Mouse (Mus musculus): ENCODE measurements around the gene Trim65.

Gene Trim65

DNA sequence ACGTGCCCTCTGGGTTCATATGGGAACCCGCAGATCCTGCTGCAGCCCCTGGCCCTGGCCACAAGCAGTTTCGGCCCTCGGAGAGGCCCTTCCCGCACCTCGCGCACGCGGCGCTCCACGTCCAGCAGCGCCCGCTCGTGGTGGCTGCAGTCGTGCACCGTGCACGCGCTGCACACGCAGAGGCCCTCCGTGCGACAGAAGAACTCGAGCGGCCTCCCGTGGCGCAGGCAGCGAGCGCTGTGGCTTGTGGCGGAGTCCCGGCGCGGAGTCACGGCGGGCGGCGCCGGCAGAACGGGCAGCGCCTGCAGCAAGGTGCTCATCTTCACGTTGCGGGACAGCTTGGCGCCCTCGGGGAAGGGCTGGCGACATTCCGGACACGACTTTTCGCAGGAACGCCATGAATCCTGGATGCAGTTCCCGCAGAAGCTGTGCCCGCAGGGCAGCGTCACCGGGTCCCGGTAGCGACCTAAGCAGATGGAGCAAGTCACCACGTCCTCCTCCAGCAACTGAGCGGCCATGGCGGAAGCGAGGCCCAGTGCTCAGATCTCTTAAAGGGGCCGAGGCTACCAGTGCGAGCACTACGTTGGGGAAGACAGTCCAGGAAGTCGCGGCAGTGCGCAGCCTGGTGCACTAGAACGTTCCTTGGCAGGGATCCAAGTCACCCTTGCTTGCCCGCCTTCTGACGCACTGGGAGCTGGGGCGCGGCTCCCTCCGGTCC lies at the start of gene Trim65:
Gene Trim65, minus strand, starts transcription at position 641 of the 718 bp plus-strand sequence.
- peak; percentile 92 to 94 for DNase-seq

DNA sequence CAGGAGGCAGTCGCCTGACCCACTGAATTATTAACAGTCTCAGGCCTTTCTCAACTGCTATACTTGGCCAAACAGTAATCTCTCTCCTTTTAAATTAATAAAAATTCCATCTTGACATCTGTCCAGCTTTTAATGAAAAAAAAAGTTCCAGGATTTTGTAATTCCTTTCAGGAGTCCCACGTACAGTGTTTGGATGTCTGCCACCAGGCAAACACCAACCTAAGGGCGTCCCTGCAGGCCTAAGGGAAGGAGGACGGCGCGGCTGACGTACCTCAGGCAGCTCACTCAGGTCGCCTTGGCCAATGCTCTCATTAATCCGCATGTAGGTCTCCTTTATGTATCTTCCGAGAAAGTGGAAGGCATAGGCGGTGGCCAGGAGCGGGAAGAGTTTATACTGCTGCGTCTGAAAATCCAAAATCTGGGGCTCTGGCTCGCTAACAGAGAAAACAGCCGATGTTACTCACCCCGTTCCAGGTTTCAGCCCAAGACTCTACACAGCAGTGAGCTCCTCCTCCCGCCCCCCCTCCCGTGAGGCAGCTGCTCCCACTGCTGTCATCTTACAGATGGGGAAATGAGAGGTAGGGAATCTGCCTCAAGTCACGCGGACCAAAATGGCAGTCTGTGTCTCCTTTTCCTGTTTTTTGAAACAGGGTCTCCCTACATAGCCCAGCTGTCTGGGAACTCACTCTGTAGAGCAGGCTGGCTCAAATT lies 47.6 kb upstream of the Trim65 start:
- no peak for DNase-seq

DNA sequence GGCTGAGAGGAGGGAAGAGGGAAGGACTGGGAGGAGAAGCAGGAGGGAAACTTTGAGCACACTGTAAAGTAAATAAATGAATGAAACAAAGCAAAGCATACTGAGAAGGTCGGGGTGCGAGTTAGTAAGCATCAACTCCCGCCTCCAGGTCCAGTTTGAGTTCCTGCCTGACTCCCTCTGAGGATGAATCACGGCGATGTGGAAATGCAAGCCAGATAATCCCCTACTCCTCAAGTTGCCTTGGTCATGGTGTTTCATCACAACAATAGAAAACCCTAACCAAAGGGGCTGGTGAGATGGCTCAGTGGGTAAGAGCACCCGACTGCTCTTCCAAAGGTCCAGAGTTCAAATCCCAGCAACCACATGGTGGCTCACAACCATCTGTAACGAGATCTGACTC lies 45.1 kb upstream of the Trim65 start:
- DNase-seq = no peak

DNA sequence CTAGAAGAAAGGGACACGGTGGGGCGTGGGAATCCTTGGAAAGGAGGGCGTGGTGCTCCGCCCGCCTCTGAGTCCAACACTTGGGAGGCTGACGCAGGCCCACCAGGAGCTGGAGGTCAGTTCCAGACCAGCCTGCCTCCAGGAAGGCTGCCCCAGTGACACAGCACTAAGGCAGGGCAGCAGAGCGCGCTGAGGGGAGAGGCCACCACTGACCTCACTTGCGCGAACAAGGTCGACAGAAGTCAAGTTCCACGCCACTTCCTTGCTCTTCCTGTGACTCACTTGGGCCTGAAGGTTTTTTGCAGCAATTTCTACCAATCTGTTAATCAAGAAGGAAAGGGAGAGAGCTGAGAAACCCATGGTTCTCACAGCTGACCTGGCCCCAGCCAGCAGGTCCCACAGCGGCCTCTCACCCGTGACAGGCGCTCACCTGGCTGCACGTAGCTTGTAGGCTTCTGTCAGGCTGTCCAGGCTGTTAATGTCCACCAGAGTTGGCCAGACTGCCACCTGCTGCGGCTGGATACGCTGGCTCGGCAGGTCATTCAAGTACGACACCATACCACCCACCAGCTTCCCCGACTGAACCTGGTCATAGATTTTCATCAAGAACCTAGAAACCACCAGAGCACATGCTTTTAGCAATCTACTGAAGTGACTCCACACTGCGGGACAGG lies 44.0 kb upstream of the Trim65 start:
- no peak for DNase-seq

DNA sequence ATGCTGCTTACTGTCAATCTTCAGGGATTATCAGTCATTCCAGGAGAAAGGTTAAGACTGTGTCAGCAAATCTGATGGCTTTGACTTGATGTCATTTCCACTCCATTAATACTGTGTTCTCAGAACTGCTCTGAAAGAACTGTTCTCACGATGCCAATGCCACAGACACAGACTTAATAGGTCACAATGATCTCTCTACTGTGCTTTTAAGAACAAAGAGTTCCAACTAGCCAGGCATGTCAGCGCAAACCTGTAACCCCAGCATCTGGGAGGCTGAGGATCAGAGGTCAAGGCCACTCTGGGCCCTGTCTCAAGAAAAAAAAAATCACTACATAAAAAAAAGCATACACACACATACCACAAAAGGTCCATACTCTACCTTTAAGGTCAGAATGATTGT lies 41.0 kb upstream of the Trim65 start:
- DNase-seq = no peak

DNA sequence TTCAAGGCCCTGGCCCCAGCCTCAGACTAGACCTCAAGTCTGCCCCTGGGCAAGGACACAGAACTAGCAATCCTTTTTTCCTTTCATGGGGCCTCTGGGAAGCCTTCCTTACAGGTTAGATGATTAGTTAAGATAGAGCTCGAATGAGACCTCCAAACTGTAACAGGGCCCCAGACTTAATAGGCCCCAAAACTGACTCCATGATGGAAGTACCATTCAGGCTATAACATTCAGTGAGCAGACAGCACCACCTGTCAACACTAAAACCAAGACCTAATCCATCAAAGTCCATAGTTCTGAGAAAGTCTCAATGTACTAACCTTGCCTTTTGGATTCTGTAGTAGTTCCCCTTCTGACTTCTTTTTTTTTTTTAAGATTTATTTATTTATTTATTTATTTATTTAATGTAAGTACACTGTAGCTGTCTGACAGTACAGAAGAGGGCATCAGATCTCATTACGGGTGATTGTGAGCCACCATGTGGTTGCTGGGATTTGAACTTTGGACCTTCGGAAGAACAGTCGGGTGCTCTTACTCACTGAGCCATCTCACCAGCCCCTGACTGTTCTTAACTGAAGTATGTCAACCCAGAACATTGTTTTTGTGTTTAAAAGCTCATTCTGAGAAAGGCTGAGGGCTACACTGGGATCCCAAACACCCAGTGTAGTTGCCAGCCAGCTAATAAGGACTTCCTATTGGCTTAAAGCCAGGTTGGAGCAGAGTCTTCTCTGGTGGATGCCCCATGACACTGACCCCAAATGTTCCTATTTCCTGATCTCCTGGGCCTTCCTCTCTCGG lies 39.3 kb upstream of the Trim65 start:
- DNase-seq = no peak

DNA sequence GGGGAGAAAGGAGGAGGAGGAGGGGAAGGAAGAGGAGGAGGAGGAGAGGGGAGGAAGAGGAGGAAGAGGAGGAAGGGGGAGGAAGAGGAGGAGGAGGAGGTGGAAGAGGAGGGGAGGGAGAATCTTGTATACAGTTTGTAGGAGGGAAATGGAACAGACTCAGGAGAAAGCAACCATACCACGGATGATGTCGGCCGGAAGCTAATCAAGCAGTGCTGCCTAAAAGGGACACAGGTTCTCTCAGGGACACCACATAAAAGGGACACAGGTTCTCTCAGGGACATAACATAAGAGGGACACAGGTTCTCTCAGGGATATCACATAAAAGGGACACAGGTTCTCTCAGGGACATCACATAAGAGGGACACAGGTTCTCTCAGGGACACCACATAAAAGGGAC lies 38.3 kb upstream of the Trim65 start:
- DNase-seq = no peak

DNA sequence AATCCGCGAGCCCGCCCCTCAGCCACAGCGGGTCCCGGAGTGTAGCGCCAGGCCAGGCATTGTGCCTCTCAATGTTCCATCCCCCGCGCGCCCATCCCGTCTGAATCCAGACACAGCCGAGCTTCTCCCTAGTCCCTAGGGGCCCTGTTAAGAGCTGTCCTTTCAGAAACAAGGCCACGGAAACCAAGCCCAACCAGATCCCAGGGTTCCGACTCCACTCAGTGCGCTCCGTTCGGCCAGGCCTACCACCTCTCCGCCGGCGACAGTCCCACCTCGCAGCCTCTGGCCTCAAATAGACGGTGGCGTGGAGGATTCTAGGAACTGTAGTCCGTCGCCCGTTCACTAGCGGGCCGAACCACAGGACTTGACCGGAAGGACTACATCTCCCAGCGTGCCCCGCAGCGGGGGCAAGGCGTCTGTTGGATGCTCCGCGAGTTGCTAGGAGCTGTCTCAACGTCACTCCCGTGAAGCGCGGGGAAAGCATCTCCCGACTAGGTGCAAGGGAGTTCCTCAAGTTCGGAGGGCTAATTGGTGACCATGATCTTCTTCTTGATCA lies 37.0 kb upstream of the Trim65 start, which contains the start of gene Fbf1:
Gene Fbf1, minus strand, starts transcription at position 283 of the 556 bp plus-strand sequence.
- DNase-seq = peak; percentile 98 to 99

DNA sequence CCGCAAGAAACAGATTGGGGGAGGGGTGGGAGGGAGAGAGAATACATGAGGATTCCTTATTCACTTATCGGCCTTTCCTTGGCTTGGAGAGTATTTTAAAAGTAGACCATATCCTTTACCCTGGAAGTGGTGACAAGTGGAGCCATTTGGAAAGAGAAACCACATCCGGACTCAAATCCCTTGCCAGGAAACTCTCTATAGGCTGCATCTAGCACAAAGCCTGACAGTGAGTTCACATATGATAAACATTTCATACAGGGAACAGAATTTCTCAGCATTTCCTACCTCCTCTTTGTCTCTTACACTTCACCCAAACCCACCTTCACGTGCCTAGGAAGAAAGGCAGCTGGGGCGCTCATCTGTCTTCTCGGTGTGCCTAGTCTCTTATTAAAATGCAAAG lies 36.3 kb upstream of the Trim65 start:
- DNase-seq = no peak

DNA sequence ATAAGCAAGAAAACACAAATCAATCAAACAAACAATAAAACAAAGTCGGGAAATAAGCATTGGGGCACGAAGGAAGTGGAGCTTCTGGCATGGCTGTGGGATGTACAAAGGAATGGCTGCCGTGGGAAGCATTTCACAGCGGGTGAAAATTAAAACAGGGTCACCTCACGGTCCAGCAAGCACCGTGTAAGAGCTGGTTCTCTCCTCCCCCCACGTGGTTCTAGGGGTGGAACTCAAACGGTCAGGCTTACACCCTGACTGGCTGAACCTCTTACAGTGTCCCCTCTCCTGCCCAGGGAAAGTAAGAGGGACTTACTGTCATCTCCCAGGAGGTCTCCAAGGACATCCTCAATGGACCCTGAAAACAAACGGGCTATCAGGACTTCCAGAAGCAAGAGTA lies 32.1 kb upstream of the Trim65 start:
- DNase-seq = no peak

DNA sequence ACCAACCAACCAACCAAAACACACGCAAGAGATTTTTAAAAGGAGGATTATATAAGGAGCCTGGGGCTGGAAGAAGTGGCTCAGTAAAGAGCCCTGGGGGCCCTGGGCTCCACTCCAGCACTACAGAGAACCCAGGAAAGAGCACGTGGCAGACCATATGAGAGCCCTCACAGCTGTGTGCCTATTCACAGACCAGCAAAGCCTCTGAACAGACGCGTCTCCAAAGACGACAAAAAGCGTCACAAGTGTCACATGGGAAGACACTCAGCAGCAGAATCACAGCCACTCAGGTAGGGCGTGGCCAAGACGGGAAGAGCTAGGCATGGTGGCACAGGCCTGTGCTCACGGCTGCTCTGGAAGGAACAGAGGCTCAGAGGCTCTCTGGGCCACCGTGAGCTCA lies 31.2 kb upstream of the Trim65 start:
- DNase-seq = peak; percentile 43

DNA sequence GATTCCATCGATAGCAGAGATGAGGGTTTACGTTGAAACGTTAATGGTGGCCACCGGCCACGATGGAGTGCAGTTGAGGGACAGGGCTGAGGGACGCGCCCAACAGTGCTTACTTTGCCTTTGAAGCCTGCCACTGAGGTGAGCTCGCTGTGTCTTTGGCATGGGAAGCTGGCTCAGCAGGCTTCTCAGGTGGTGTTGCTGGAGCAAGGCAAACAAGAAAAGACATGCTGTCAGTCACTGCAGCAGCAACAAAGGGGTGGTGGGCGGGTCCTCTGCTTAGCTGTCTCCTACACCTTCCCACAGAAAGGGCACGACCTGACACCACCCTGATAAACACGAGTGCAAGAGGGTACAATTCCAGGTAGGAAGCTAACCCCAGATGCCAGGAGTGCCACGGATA lies 30.4 kb upstream of the Trim65 start:
- DNase-seq = no peak

DNA sequence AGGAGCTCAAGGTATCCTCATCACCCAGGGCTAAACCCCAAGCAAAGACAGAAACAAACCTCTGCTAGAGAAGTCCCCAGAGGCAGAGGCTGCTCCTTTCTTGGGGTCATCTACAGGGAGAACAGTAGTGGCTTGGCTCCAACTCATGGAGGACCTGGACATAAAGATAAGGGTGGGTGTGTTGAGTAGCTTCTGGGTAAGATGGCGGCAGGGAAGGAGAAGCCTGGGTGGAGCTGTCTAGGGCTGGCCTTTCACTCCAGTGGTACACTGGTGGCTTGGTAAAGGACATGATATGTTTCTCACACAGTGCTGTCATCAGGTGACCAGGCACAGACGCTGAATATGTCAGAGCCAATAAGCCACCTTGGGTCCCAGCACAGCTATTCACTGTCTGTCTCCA lies 20.0 kb upstream of the Trim65 start:
- DNase-seq = no peak

DNA sequence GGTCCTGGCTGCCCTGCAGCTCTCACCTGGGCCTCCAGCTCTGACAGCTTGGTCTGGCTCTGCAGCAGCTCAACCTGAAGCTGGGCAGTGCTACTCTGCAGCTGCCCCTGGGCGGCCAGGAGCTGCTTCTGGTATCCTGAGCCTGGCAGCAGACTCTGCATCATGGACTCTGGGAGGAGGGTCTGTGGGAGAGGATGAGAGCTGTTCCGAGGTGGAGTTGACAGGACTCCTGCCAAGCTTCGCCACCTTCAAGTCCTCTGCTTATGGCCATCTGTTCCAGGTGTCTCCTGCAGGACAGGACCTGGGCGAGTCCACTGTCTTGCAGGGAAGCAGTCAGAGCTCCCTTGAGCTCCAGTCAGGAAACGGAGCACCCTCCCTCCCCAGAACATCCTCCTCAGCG lies 18.4 kb upstream of the Trim65 start:
- peak; percentile 43 to 64 for DNase-seq

DNA sequence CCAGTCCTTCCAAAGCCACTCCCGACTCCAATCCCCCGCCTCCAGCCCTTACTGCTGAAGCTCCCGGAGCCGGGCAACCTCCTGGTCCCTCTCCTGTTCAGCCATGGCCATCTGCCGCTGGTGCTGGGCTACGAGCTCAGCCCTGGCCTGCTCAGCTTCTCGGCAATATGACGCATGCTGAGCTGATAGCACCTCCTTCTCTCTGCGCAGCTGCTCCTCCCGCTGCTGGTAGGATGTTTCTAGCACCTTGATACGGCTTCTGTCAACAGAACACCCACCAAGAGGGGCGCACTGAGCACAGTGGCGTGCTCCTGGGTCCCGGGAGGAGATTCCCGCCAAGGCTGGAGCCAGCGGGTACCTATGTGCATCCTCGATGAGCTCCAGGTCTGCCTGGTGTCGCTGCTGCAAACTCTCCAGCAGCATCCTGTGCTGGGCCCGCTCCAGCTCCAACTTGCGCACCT lies 17.9 kb upstream of the Trim65 start:
- peak; percentile 88 to 92 for DNase-seq

DNA sequence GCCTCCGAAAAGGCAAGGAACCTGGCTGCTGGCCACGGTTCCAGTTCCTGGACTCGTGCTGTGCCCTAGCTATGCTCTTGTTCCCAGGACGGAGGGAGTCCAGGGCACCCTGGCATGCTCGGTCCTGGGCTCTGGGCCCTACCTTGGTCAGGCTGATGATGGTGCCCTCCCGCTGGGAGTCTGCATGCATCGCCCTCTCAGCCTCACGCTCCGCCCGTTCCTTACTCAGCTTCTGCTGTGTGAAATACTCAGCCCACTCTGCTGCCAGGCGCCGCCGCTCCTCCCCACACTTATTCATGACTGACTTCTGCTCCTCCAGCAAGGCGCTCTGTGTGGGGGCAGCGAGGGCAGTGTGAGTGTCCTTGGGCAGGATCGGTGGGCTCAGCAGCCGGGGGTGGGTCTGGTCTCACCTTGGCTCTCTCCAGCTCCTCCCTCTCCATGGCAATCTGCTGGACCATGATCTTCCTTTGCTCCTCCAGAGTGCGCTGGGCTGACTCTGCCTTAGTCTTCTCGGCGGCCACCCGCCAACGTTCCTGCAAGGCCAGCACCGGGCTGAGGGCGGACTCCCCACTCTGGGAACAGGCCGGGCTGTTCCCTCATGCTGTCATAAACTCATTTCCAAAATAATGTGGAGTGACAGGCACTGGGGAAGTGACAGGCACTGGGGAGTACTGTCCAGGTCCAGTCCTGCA lies 15.5 kb upstream of the Trim65 start:
- peak; percentile 69 to 70 for DNase-seq

DNA sequence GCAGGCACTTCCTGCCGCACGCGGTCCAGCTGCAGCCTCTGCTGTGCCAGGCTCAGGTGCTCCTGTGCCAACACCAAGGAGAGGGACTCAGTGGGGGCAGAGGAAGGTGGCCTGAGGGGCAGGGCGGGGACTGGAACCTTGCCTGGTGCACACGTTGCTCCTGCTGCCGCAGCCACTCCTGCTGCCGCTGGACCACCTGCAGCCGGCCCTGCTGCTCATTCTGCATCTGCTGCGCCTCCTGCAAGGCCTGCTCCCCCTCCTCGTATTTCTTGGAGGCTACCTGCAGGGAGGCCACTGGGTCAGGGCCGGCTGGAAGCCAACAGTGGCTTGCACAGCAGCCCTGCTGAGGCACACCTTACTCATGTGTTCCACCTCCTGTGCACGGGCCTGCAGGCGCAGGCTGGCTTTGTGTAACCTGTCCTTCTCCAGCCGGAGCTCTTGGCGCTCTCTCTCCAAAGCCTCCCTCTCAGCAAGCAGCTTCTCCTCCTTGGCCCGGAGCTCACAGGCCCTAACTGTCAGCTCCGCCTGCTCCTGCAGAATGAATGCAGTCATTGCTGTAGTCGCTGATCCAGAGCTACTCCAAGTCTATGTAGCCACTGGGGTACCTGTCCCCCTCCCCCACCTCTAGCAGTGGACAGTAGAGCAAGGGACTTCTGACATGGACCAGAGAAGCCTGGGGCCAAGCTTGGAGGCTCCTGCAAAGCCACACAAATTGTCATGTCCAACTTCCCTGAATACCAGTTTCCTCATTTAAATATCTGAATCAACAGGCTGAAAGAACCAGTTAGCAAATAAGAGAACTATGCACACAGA lies 14.8 kb upstream of the Trim65 start:
- peak; percentile 75 to 78 for DNase-seq

DNA sequence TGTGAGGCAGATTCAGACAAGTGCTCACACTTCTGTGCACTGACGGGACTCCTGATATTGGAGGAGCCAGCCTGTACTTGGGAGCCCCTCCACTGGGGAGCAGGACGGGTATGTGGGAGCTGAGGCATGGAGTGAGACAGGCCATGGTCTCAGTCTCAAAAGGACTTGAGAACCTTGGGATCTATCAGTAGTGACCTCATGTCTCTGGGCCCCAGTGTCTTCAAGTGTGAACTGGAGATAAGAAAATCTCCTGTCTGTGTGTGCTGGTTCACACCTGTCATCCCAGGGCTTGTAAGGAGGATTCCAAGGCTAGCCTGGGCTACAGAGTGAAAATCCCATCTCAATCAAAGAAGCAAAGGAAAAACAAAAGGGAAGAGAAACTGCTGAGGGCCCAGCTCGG lies 12.5 kb upstream of the Trim65 start:
- DNase-seq = no peak

DNA sequence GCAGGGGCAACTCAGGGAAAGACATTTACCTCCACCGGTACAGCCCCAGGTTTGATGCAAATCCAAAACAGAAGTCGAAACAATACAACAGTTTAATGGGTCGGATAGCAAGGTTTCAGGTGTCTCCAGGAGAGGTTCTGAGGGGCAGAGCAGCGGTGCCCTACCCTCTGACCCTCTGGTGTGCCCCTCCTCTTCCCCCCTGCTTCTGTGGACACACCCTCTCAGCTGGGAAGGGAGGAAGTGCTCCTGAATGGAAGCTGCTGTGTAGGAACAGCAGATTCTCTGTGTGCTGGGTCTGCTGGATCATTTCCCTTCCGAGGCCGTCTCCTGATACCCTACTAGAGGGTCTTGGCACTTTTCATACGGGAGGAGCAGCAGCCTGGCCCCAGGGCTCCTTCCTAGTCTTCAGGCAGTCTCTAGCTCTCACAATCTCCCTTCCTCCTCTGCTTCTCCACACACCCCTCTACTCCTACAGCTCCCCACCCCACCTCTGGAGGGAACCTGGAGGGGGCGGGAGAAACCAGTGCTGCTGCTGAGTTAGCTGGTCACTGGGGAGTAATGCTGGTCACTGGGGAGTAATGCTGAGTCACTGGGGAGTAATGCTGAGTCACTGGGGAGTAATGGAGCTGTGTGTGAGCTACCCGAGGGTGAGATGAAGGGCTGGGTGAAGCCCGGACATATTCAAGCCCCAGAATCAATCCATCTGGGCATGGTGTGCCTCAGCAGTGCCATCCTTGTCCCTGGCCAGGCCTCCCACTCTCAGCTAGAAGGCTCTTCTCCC lies 11.5 kb upstream of the Trim65 start:
- no peak for DNase-seq

DNA sequence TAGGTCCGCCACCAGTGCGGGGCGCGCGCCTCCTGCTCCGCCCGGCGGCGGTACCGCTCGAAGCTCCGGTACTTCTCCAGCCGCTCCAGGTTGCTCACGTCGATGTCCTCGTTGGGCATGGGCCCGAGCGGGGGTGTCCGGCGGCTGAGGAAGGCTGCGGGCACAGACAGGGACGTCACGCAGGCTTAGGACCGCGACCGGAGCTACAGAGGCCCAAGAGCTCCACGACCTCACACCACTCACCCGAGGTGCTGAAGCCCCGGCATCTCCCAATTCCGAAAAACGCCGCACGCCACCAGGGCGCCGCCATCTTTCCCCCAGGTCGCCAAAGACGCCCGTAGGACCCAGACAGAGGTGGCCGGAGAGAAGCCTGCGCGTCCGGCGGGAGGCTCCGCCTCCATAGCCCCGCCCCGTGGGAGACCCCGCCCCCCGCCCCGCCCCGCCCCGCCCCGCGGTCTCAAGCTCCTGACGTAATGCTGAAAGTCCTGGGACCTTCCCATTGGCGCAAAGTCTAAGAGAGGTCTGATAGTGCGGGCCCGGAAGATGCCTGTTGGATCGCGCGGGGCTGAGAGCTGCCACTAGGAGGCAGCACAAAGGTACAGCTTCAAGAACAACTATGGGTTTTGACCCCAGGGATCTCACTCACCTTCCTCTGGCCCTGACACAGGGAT lies 7.7 kb upstream of the Trim65 start, which contains the start of gene Mrpl38:
Gene Mrpl38, minus strand, starts transcription at position 401 of the 671 bp plus-strand sequence.
- DNase-seq = peak; percentile 91 to 92

All from cerebellum, postnatal 10 days (tissue).